ENCODE assay signal across 11 mouse cellular contexts in genomic region chr7:141117636-141118035, GRCm38 (mm10). TPM values are rescaled to one million over a fixed set of nuclear protein-coding genes. Genes with fewer than 3 reads are reported as not detected.
DNase-seq lines count a peak whose midpoint lies in the region; ATAC-seq and TF ChIP-seq lines count a peak whose summit lies in the region.
"Had no signal": no experiment of that assay in that cellular context is flagged by ENCODE, and none has a peak within 500 bp of the region (broad histone marks: within the 10 kb centered on the region; RNA-seq: fewer than 3 reads in every experiment).

TSS of gene Ano9 (minus strand) at chr7:141117806.

- no peak within 1 kb of the TSS for H3K9ac ChIP-seq in hindbrain, embryonic 12.5 days
- H3K9ac ChIP-seq in hindbrain, embryonic 11.5 days (ENCODE audit: low read depth, low read length) = no peak within 1 kb of the TSS
- H3K9ac ChIP-seq in intestine, embryonic 15.5 days = peak within 1 kb of the TSS; percentile 43
- no peak within 1 kb of the TSS for H3K9ac ChIP-seq in stomach, embryonic 14.5 days (replicated peaks; ENCODE audit: low read depth, low read length)
- H3K9ac ChIP-seq: neural tube, embryonic 12.5 days had no signal

- H3K4me1 ChIP-seq in hindbrain, embryonic 12.5 days = no peaks in the 10 kb centered on the region
- H3K4me1 ChIP-seq in hindbrain, embryonic 11.5 days (replicated peaks; ENCODE audit: control insufficient read depth, insufficient read depth, low read length) = no peaks in the 10 kb centered on the region
- H3K4me1 ChIP-seq in intestine, embryonic 15.5 days (replicated peaks) = peaks cover 10% of the 10 kb centered on the region; the same call in 1 of the 2 replicates
- peaks cover 6% of the 10 kb centered on the region; the same call in 1 of the 2 replicates for H3K4me1 ChIP-seq in limb, embryonic 10.5 days
- H3K4me1 ChIP-seq in stomach, embryonic 14.5 days (ENCODE audit: control insufficient read depth, insufficient read depth, low read length) = peaks cover 6% of the 10 kb centered on the region; the same call in 1 of the 2 replicates
- H3K4me1 ChIP-seq: neural tube, embryonic 12.5 days had no signal

- no peak for TF ChIP-seq CTCF in layer of hippocampus, adult 2 months (conservative IDR thresholded peaks at IDR 0.05)

- H3K9me3 ChIP-seq in hindbrain, embryonic 12.5 days (replicated peaks) = no peaks in the 10 kb centered on the region
- H3K9me3 ChIP-seq in hindbrain, embryonic 11.5 days (ENCODE audit: control insufficient read depth, low read length) = no peaks in the 10 kb centered on the region
- no peaks in the 10 kb centered on the region for H3K9me3 ChIP-seq in intestine, embryonic 15.5 days
- H3K9me3 ChIP-seq in limb, embryonic 10.5 days (replicated peaks) = no peaks in the 10 kb centered on the region
- no peaks in the 10 kb centered on the region for H3K9me3 ChIP-seq in stomach, embryonic 14.5 days (ENCODE audit: control insufficient read depth, low read depth, low read length)
- H3K9me3 ChIP-seq: neural tube, embryonic 12.5 days had no signal

- 16% methylated on average over 8 of the region's 9 CpGs for WGBS in hindbrain, embryonic 12.5 days
- 12% methylated on average over 9 of the region's 9 CpGs for WGBS in hindbrain, embryonic 11.5 days
- WGBS in intestine, embryonic 15.5 days = 7% methylated on average over 9 of the region's 9 CpGs
- WGBS in limb, embryonic 10.5 days = 10% methylated on average over 9 of the region's 9 CpGs
- 12% methylated on average over 9 of the region's 9 CpGs for WGBS in stomach, embryonic 14.5 days

- ATAC-seq in hindbrain, embryonic 12.5 days (ENCODE audit: low FRiP score) = no peak
- ATAC-seq in hindbrain, embryonic 11.5 days (ENCODE audit: low FRiP score) = no peak
- ATAC-seq in intestine, embryonic 15.5 days = peak; percentile 71
- peak; percentile 42; the same call in 1 of the 2 replicates for ATAC-seq in stomach, embryonic 14.5 days (ENCODE audit: insufficient number of reproducible peaks, insufficient read depth, low FRiP score, low read depth)
- ATAC-seq in CD4-positive, CD25-positive, alpha-beta regulatory T cell, adult 4 months = no peak
- ATAC-seq in frontal cortex, adult (ENCODE audit: low TSS enrichment) = no peak

- H3K4me2 ChIP-seq in hindbrain, embryonic 12.5 days (replicated peaks) = 0 out of 2 replicates have a peak within 1 kb of the TSS, but pooled peaks have one; percentile 6
- H3K4me2 ChIP-seq in hindbrain, embryonic 11.5 days (replicated peaks; ENCODE audit: low read depth, low read length) = no peak within 1 kb of the TSS
- peak within 1 kb of the TSS; percentile 57 for H3K4me2 ChIP-seq in intestine, embryonic 15.5 days (replicated peaks)
- peak within 1 kb of the TSS; percentile 29 for H3K4me2 ChIP-seq in stomach, embryonic 14.5 days (replicated peaks; ENCODE audit: low read depth, low read length)
- H3K4me2 ChIP-seq: neural tube, embryonic 12.5 days had no signal

- peaks cover 16% of the 10 kb centered on the region; the same call in 1 of the 2 replicates for H3K27me3 ChIP-seq in hindbrain, embryonic 12.5 days
- H3K27me3 ChIP-seq in hindbrain, embryonic 11.5 days (ENCODE audit: control insufficient read depth, insufficient read depth, low read length) = no peaks in the 10 kb centered on the region; the same call in 1 of the 2 replicates
- no peaks in the 10 kb centered on the region for H3K27me3 ChIP-seq in intestine, embryonic 15.5 days (replicated peaks)
- peaks cover 35% of the 10 kb centered on the region for H3K27me3 ChIP-seq in limb, embryonic 10.5 days (ENCODE audit: low read depth, poor library complexity, severe bottlenecking)
- no peaks in the 10 kb centered on the region for H3K27me3 ChIP-seq in stomach, embryonic 14.5 days (ENCODE audit: control insufficient read depth, insufficient read depth, low read length)

- no peak for DNase-seq in hindbrain, embryonic 11.5 days (ENCODE audit: low spot score)
- no peak for DNase-seq in limb, embryonic 10.5 days (ENCODE audit: low spot score)
- DNase-seq in layer of hippocampus, adult 2 months (ENCODE audit: low spot score in 2 of 2) = no peak
- DNase-seq: cerebellum, postnatal 14 days; spleen, adult 18-20 months had no signal

- H3K4me3 ChIP-seq in hindbrain, embryonic 12.5 days = no peak within 1 kb of the TSS
- H3K4me3 ChIP-seq in hindbrain, embryonic 11.5 days (ENCODE audit: low read depth, low read length) = no peak within 1 kb of the TSS
- H3K4me3 ChIP-seq in intestine, embryonic 15.5 days (replicated peaks) = peak within 1 kb of the TSS; percentile 34
- peak within 1 kb of the TSS; percentile 13 for H3K4me3 ChIP-seq in limb, embryonic 10.5 days
- peak within 1 kb of the TSS; percentile 4; the same call in 1 of the 2 replicates for H3K4me3 ChIP-seq in stomach, embryonic 14.5 days (ENCODE audit: low read depth, low read length)
- H3K4me3 ChIP-seq in layer of hippocampus, adult 2 months = no peak within 1 kb of the TSS
- H3K4me3 ChIP-seq: neural tube, embryonic 12.5 days had no signal

- H3K36me3 ChIP-seq in hindbrain, embryonic 12.5 days = no peaks in the 10 kb centered on the region
- H3K36me3 ChIP-seq in hindbrain, embryonic 11.5 days (ENCODE audit: control insufficient read depth, insufficient read depth, low read length) = no peaks in the 10 kb centered on the region
- no peaks in the 10 kb centered on the region for H3K36me3 ChIP-seq in intestine, embryonic 15.5 days
- H3K36me3 ChIP-seq in limb, embryonic 10.5 days = no peaks in the 10 kb centered on the region
- no peaks in the 10 kb centered on the region for H3K36me3 ChIP-seq in stomach, embryonic 14.5 days (ENCODE audit: control insufficient read depth, insufficient read depth, low read length)
- H3K36me3 ChIP-seq: neural tube, embryonic 12.5 days had no signal

- no peak within 1 kb of the TSS for H3K27ac ChIP-seq in hindbrain, embryonic 12.5 days
- no peak within 1 kb of the TSS for H3K27ac ChIP-seq in hindbrain, embryonic 11.5 days (ENCODE audit: low read depth, low read length)
- peak within 1 kb of the TSS; percentile 28 for H3K27ac ChIP-seq in intestine, embryonic 15.5 days
- no peak within 1 kb of the TSS for H3K27ac ChIP-seq in limb, embryonic 10.5 days
- H3K27ac ChIP-seq in stomach, embryonic 14.5 days (ENCODE audit: low read length) = no peak within 1 kb of the TSS
- no peak within 1 kb of the TSS for H3K27ac ChIP-seq in layer of hippocampus, adult 2 months
- H3K27ac ChIP-seq: neural tube, embryonic 12.5 days had no signal

RNA-seq across cellular contexts. Expression of gene Ano9, which starts in this region (rescaled TPM):
- polyA plus RNA-seq in hindbrain, embryonic 12.5 days (2016; fragmentation: Nextera tagmentation; extraction: Ambion mirVana) = 0.59 and 0.81 TPM in 2 replicates
- 0.48 and 0.70 TPM in 2 replicates for polyA plus RNA-seq in hindbrain, embryonic 11.5 days (2014; fragmentation: Nextera tagmentation; extraction: Ambion mirVana)
- polyA plus RNA-seq in intestine, embryonic 15.5 days (2015; fragmentation: Nextera tagmentation; extraction: Ambion mirVana) = 29.5 and 35.3 TPM in 2 replicates
- 0.64 and 0.67 TPM in 2 replicates for polyA plus RNA-seq in limb, embryonic 10.5 days (2016; fragmentation: Nextera tagmentation; extraction: Ambion mirVana)
- 11.9 and 12.2 TPM in 2 replicates for polyA plus RNA-seq in stomach, embryonic 14.5 days (2014; fragmentation: Nextera tagmentation; extraction: Ambion mirVana)
- total RNA-seq in layer of hippocampus, adult 2 months (2021) = not detected
- not detected for polyA plus RNA-seq in CD4-positive, CD25-positive, alpha-beta regulatory T cell, adult 4 months (2017; shearing (Covaris generic))
- polyA plus RNA-seq: neural tube, embryonic 12.5 days had no signal

Comparison
In these comparisons a context has a peak if more than half of its experiments do, and no peak if none do; other contexts are left out.
1. ATAC-seq: peak in intestine, embryonic 15.5 days (single experiment) and stomach, embryonic 14.5 days (single experiment); none in hindbrain, embryonic 12.5 days (single experiment), hindbrain, embryonic 11.5 days (single experiment), CD4-positive, CD25-positive, alpha-beta regulatory T cell, adult 4 months (single experiment) and frontal cortex, adult (single experiment).
2. H3K4me3 ChIP-seq: peak in intestine, embryonic 15.5 days (single experiment), limb, embryonic 10.5 days (single experiment) and stomach, embryonic 14.5 days (single experiment); none in hindbrain, embryonic 12.5 days (single experiment), hindbrain, embryonic 11.5 days (single experiment) and layer of hippocampus, adult 2 months (single experiment).